Mouse (Mus musculus) gastrocnemius, adult 2 months (tissue): Measurements from ENCODE around the gene Il11. TPM values are rescaled to one million over a fixed set of nuclear protein-coding genes. Genes with fewer than 3 reads are reported as not detected.

Experiments used
- DNase-seq: peaks from one replicate; pipeline ENCODE4 v3.0.0; 2022
- H3K27ac ChIP-seq: fragments of 200-600 bp; 2 replicates; pipeline ENCODE4 v1.8.1; 2022; ENCODE audit warnings: mild to moderate bottlenecking
- H3K4me3 ChIP-seq: fragments of 200-600 bp; 2 replicates; pipeline ENCODE4 v1.8.1; 2022; ENCODE audit warnings: mild to moderate bottlenecking, moderate library complexity
- CTCF ChIP-seq: fragments of 200-600 bp; IDR thresholded peaks from 2 replicates; pipeline ENCODE4 v1.8.1; 2022; ENCODE audit warnings: antibody characterized with exemption, mild to moderate bottlenecking, moderate library complexity
- intact Hi-C: fragments of 180-260 bp; cut with DNase I; formaldehyde crosslinking; loops from one replicate; pipeline ENCODE4 v1.15.1; 2025
- total RNA-seq, 2 experiments: library from RNA; stranded (reverse); gene quantifications; 2 replicates each; pipeline ENCODE4 v1.2.3; 2021

Il11 gene
- total RNA-seq, 2 experiments from 2014 or later = not detected

- Histone ChIP-seq H3K27ac (no peak overlapping the region), H3K4me3 (no peak overlapping the region)
- no peak for DNase-seq
- TF ChIP-seq CTCF = no peak
- intact Hi-C loops = no loop called here
Measured at GRCm38 (mm10) chr7:4777851-4778637, 4.6 kb downstream of the Il11 start.

GRCm38 (mm10) chr7:4776861-4777830, 5.5 kb downstream of the Il11 start:
- peak; percentile 72 for DNase-seq
- intact Hi-C loops = no loop called here
- TF ChIP-seq CTCF = no peak
- Histone ChIP-seq H3K4me3 (peak overlapping the region; percentile 75), H3K27ac (peak overlapping the region; percentile 56)

- intact Hi-C loops = no loop called here
- Histone ChIP-seq H3K4me3 (no peak overlapping the region), H3K27ac (no peak overlapping the region)
- TF ChIP-seq CTCF = no peak
- no peak for DNase-seq
Measured at GRCm38 (mm10) chr7:4776131-4776530, 6.5 kb downstream of the Il11 start.

- no peak for DNase-seq
- Histone ChIP-seq H3K27ac (no peak within 1 kb of the TSS), H3K4me3 (no peak within 1 kb of the TSS)
- TF ChIP-seq CTCF = no peak
- intact Hi-C loops = no loop called here
Measured at GRCm38 (mm10) chr7:4771202-4771601, 11.5 kb downstream of the Il11 start, which contains the start of gene Fam71e2. Gene Fam71e2, minus strand, starts transcription at chr7:4771302.

- no peak for TF ChIP-seq CTCF
- no peak overlapping the region for H3K4me3 ChIP-seq
- no peak for DNase-seq
- intact Hi-C loops = no loop called here
- H3K27ac ChIP-seq = no peak overlapping the region; the same call in 1 of the 2 replicates
Measured at GRCm38 (mm10) chr7:4764946-4765710, 17.5 kb downstream of the Il11 start.

- DNase-seq = no peak
- no peak overlapping the region for H3K27ac ChIP-seq
- TF ChIP-seq CTCF = no peak
- no peak overlapping the region for H3K4me3 ChIP-seq
- intact Hi-C loops = no loop called here
Measured at GRCm38 (mm10) chr7:4759670-4760069, 23.0 kb downstream of the Il11 start.

- peak within 1 kb of the TSS; percentile 61 for H3K4me3 ChIP-seq
- intact Hi-C loops = no loop called here
- TF ChIP-seq CTCF = no peak
- DNase-seq = peak; percentile 62
- H3K27ac ChIP-seq = no peak within 1 kb of the TSS
Measured at GRCm38 (mm10) chr7:4752821-4753570, 29.7 kb downstream of the Il11 start, which contains the start of gene Cox6b2. Gene Cox6b2, minus strand, starts transcription at chr7:4753094.

GRCm38 (mm10) chr7:4751971-4752820, 30.5 kb downstream of the Il11 start:
- TF ChIP-seq CTCF = no peak
- DNase-seq = no peak
- no peak overlapping the region for H3K27ac ChIP-seq
- intact Hi-C loops = no loop called here
- H3K4me3 ChIP-seq = peak overlapping the region; percentile 61

GRCm38 (mm10) chr7:4749169-4749568, 33.5 kb downstream of the Il11 start:
- TF ChIP-seq CTCF = no peak
- Histone ChIP-seq H3K27ac (no peak overlapping the region), H3K4me3 (no peak overlapping the region)
- intact Hi-C loops = no loop called here
- no peak for DNase-seq

GRCm38 (mm10) chr7:4748321-4748720, 34.3 kb downstream of the Il11 start:
- H3K4me3 ChIP-seq = no peak overlapping the region
- intact Hi-C loops = no loop called here
- DNase-seq = no peak
- no peak overlapping the region for H3K27ac ChIP-seq
- TF ChIP-seq CTCF = no peak
